In the genomic region with DNA sequence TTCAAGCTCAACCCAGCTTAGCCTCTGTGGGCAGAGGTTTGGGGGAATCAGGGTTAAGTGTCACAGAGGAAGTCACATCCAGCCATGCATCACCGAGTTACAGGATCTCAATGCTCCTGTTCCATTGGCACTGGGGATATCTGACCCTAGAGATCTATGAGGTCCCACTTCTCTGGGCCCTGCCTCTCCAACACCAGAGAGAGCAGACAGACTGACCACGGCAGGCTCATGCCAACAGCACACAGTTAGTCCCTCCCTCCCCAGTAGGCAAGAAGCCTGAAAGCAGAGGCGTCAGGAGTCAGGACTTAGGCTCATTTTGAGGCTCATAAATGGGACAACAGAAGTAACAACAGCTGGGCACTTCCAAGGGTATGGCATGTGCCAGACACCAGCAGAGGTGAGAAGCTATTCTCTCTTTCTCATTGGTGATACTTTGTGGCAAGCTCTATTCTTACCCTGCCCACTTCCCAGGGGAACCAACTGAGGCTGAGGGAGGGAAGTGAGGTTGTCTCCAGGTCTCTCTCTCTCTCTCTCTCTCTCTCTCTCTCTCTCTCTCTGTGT, we compare ENCODE assay signal across 9 mouse cellular contexts. TPM values are rescaled to one million over a fixed set of nuclear protein-coding genes. Genes with fewer than 3 reads are reported as not detected.
A peak's percentile ranks its signal among the peaks of the same experiment; 100 is the strongest.
DNase-seq lines count a peak whose midpoint lies in the region; ATAC-seq and TF ChIP-seq lines count a peak whose summit lies in the region.
"Had no signal": no experiment of that assay in that cellular context is flagged by ENCODE, and none has a peak within 500 bp of the region (broad histone marks: within the 10 kb centered on the region; RNA-seq: fewer than 3 reads in every experiment).

No protein-coding gene starts in this region.

- no peak overlapping the region for H3K4me3 ChIP-seq in heart, embryonic 12.5 days
- no peak overlapping the region for H3K4me3 ChIP-seq in forebrain, postnatal 0 days (ENCODE audit: low read depth, low read length)
- no peak overlapping the region for H3K4me3 ChIP-seq in macrophage (ENCODE audit: inconsistent target)

- no peak for DNase-seq in heart, postnatal 36 days
- peak; percentile 27 for DNase-seq in Muller cell, postnatal 12 days (ENCODE audit: inconsistent ontology term)
- no peak for DNase-seq in forebrain, postnatal 0 days
- DNase-seq in ovary, postnatal 36 days (ENCODE audit: low spot score): no peak
- DNase-seq in embryo, embryonic 10 days (ENCODE audit: low spot score): no peak

- TF ChIP-seq CTCF in forebrain, postnatal 0 days (IDR thresholded peaks at IDR 0.05; ENCODE audit: low read depth): no peak

- no peaks in the 10 kb centered on the region for H3K9me3 ChIP-seq in heart, embryonic 12.5 days (replicated peaks)
- H3K9me3 ChIP-seq in forebrain, postnatal 0 days (ENCODE audit: low read length): no peaks in the 10 kb centered on the region

- H3K4me2 ChIP-seq in heart, embryonic 12.5 days: peak overlapping the region; percentile 49
- H3K4me2 ChIP-seq in forebrain, postnatal 0 days (ENCODE audit: low read depth): no peak overlapping the region

- H3K79me2 ChIP-seq in macrophage (ENCODE audit: inconsistent target): peaks cover 84% of the 10 kb centered on the region

- ATAC-seq in heart, embryonic 12.5 days (ENCODE audit: insufficient number of reproducible peaks, low FRiP score): no peak
- 0 out of 2 replicates have a peak, but pooled peaks have one; percentile 1 for ATAC-seq in forebrain, postnatal 0 days
- no peak for ATAC-seq in erythroblast, adult 5-6 weeks (replicated peaks; ENCODE audit: low FRiP score, poor library complexity, severe bottlenecking)

- 30% methylated on average over 3 of the region's 3 CpGs for WGBS in heart, embryonic 12.5 days
- 36% methylated on average over 3 of the region's 3 CpGs for WGBS in forebrain, postnatal 0 days
- WGBS in macrophage (ENCODE audit: missing documents): 19% methylated on average over 3 of the region's 3 CpGs

- 0 out of 2 replicates have a peak, but pooled peaks cover 5% of the 10 kb centered on the region for H3K36me3 ChIP-seq in heart, embryonic 12.5 days
- peaks cover 14% of the 10 kb centered on the region for H3K36me3 ChIP-seq in forebrain, postnatal 0 days (ENCODE audit: insufficient read depth)
- H3K36me3 ChIP-seq in macrophage (ENCODE audit: inconsistent target): no peaks in the 10 kb centered on the region

- intact Hi-C loops in heart, postnatal 36 days (cut with DNase I): no loop called here

- peaks cover 95% of the 10 kb centered on the region for H3K4me1 ChIP-seq in heart, embryonic 12.5 days (replicated peaks)
- H3K4me1 ChIP-seq in forebrain, postnatal 0 days (ENCODE audit: insufficient read depth): peaks cover 42% of the 10 kb centered on the region

- no peaks in the 10 kb centered on the region for H3K27me3 ChIP-seq in heart, embryonic 12.5 days (replicated peaks)
- no peaks in the 10 kb centered on the region for H3K27me3 ChIP-seq in forebrain, postnatal 0 days (ENCODE audit: insufficient read depth, low read length)

- peak overlapping the region; percentile 69 for H3K9ac ChIP-seq in heart, embryonic 12.5 days
- peak overlapping the region; percentile 25; the same call in 1 of the 2 replicates for H3K9ac ChIP-seq in forebrain, postnatal 0 days

- peak overlapping the region; percentile 95 for H3K27ac ChIP-seq in heart, embryonic 12.5 days (ENCODE audit: poor library complexity, severe bottlenecking)
- peak overlapping the region; percentile 67 for H3K27ac ChIP-seq in forebrain, postnatal 0 days (ENCODE audit: low read depth, low read length)
- peak overlapping the region; percentile 97 for H3K27ac ChIP-seq in macrophage

RNA-seq across cellular contexts. Expression of gene Soga1, which starts 9.2 kb away (rescaled TPM):
- 4.5 and 5.2 TPM in 2 replicates for polyA plus RNA-seq in heart, embryonic 12.5 days (2016; fragmentation: Nextera tagmentation; extraction: Ambion mirVana)
- 10 to 100 TPM; 11.5 to 13.4 TPM for total RNA-seq in heart, postnatal 36 days (2021)
- total RNA-seq in forebrain, postnatal 0 days (2014; rRNA removed): 80.5 and 93.7 TPM in 2 replicates
- 3.1 and 3.9 TPM in 2 replicates for polyA plus RNA-seq in forebrain, postnatal 0 days (2015; fragmentation: Nextera tagmentation; extraction: Ambion mirVana)
- total RNA-seq in macrophage (2018; cell fraction: chromatin; rRNA removed): 100 to 1,000 TPM in 1 of 26 experiments, 10 to 100 TPM in 25; 12.2 to 152 (median 35.2) TPM
- 10 to 100 TPM in 14 of 26 experiments, 1 to 10 TPM in 12; 5.1 to 30.7 (median 12.8) TPM for total RNA-seq in macrophage (2018; cell fraction: cytosol; rRNA removed)
- total RNA-seq in macrophage (2018; cell fraction: nucleus; rRNA removed): 10 to 100 TPM in 25 of 26 experiments, 1 to 10 TPM in 1; 10.0 to 61.1 (median 26.6) TPM
- 8.1 to 15.4 TPM (median 10.2 TPM) in 3 replicates for polyA plus RNA-seq in macrophage (2018)
- 0.21 and 1.3 TPM in 2 replicates for total RNA-seq in erythroblast, adult 5-6 weeks (2015; ENCODE audit: low replicate concordance)
- 0.56 and 1.1 TPM in 2 replicates for total RNA-seq in erythroblast, adult 5-6 weeks (2017; ENCODE audit: low replicate concordance)

RNA-seq across cellular contexts. Expression of gene Tldc2, which starts 17.0 kb away (rescaled TPM):
- not detected in 2 replicates for polyA plus RNA-seq in heart, embryonic 12.5 days (2016; fragmentation: Nextera tagmentation; extraction: Ambion mirVana)
- not detected for total RNA-seq in heart, postnatal 36 days (2021)
- not detected in 2 replicates for total RNA-seq in forebrain, postnatal 0 days (2014; rRNA removed)
- polyA plus RNA-seq in forebrain, postnatal 0 days (2015; fragmentation: Nextera tagmentation; extraction: Ambion mirVana): not detected in 2 replicates
- 1 to 10 TPM in 2 of 26 experiments, not detected in 24; 1.6 to 2.6 TPM for total RNA-seq in macrophage (2018; cell fraction: chromatin; rRNA removed)
- total RNA-seq in macrophage (2018; cell fraction: cytosol; rRNA removed): not detected
- total RNA-seq in macrophage (2018; cell fraction: nucleus; rRNA removed): not detected
- polyA plus RNA-seq in macrophage (2018): not detected in 3 replicates
- total RNA-seq in erythroblast, adult 5-6 weeks (2015; ENCODE audit: low replicate concordance): not detected in 2 replicates
- total RNA-seq in erythroblast, adult 5-6 weeks (2017; ENCODE audit: low replicate concordance): not detected in 2 replicates
- total RNA-seq: MEL had no signal

Comparison
In these comparisons a context has a peak if more than half of its experiments do, and no peak if none do; other contexts are left out.
1. RNA of gene Soga1, which starts 9.2 kb away (total RNA-seq): 80.5 to 93.7 TPM in forebrain, postnatal 0 days and 11.5 to 13.4 TPM in heart, postnatal 36 days; 0.21 to 1.3 TPM in erythroblast, adult 5-6 weeks; every median in the first group is over 4 times any median in the second.
2. Peak in every context shown above with its lines, with median percentiles within 50 percentile points of each other: H3K27ac ChIP-seq.